In genomic region chr10:76731621-76732239, GRCm38 (mm10) we compare ENCODE assay signal across 9 mouse cellular contexts. TPM values are rescaled to one million over a fixed set of nuclear protein-coding genes. Genes with fewer than 3 reads are reported as not detected.
DNase-seq lines count a peak whose midpoint lies in the region; ATAC-seq and TF ChIP-seq lines count a peak whose summit lies in the region.
"Had no signal": no experiment of that assay in that cellular context is flagged by ENCODE, and none has a peak within 500 bp of the region (broad histone marks: within the 10 kb centered on the region; RNA-seq: fewer than 3 reads in every experiment).

No protein-coding gene starts in this region.

- peaks cover 32% of the 10 kb centered on the region for H3K4me1 ChIP-seq in midbrain, embryonic 10.5 days
- H3K4me1 ChIP-seq in midbrain, embryonic 14.5 days (ENCODE audit: control insufficient read depth, insufficient read depth, low read length) = peaks cover 7% of the 10 kb centered on the region
- H3K4me1 ChIP-seq in embryonic facial prominence, embryonic 14.5 days (ENCODE audit: control insufficient read depth, insufficient read depth, low read length) = peaks cover 52% of the 10 kb centered on the region
- H3K4me1 ChIP-seq in intestine, embryonic 14.5 days (replicated peaks; ENCODE audit: control insufficient read depth, insufficient read depth, low read length) = peaks cover 47% of the 10 kb centered on the region
- H3K4me1 ChIP-seq in cerebellum, adult 2 months (ENCODE audit: control insufficient read depth, insufficient read depth, low read length) = no peaks in the 10 kb centered on the region

- H3K36me3 ChIP-seq in midbrain, embryonic 10.5 days = no peaks in the 10 kb centered on the region
- no peaks in the 10 kb centered on the region for H3K36me3 ChIP-seq in midbrain, embryonic 14.5 days (ENCODE audit: control insufficient read depth, insufficient read depth, low read length)
- H3K36me3 ChIP-seq in embryonic facial prominence, embryonic 14.5 days (ENCODE audit: control insufficient read depth, insufficient read depth, low read length) = no peaks in the 10 kb centered on the region
- no peaks in the 10 kb centered on the region for H3K36me3 ChIP-seq in intestine, embryonic 14.5 days (ENCODE audit: control insufficient read depth, insufficient read depth, low read length)

- H3K27ac ChIP-seq in midbrain, embryonic 10.5 days (replicated peaks) = no peak overlapping the region
- no peak overlapping the region for H3K27ac ChIP-seq in midbrain, embryonic 14.5 days (replicated peaks; ENCODE audit: low read depth, low read length)
- peak overlapping the region; percentile 94 for H3K27ac ChIP-seq in embryonic facial prominence, embryonic 14.5 days (replicated peaks; ENCODE audit: low read depth, low read length)
- peak overlapping the region; percentile 90 for H3K27ac ChIP-seq in intestine, embryonic 14.5 days (ENCODE audit: low read depth)
- no peak overlapping the region for H3K27ac ChIP-seq in cerebellum, adult 2 months (ENCODE audit: insufficient read depth, low read length)
- H3K27ac ChIP-seq: macrophage had no signal

- no peak for TF ChIP-seq POLR2A in cerebellum, adult 2 months (IDR thresholded peaks at IDR 0.05; ENCODE audit: borderline replicate concordance, insufficient read depth, low read length)

- H3K9ac ChIP-seq in midbrain, embryonic 14.5 days (replicated peaks; ENCODE audit: low read length) = no peak overlapping the region
- H3K9ac ChIP-seq in embryonic facial prominence, embryonic 14.5 days (ENCODE audit: low read depth, low read length) = no peak overlapping the region
- H3K9ac ChIP-seq in intestine, embryonic 14.5 days (ENCODE audit: low read length) = no peak overlapping the region

- no peak for ATAC-seq in midbrain, embryonic 14.5 days (ENCODE audit: low FRiP score, low TSS enrichment)
- ATAC-seq in embryonic facial prominence, embryonic 14.5 days (ENCODE audit: low read depth) = no peak
- ATAC-seq in intestine, embryonic 14.5 days (replicated peaks; ENCODE audit: low FRiP score, low TSS enrichment, low read depth) = no peak

- no peak overlapping the region for H3K4me2 ChIP-seq in midbrain, embryonic 14.5 days (ENCODE audit: low read length)
- peak overlapping the region; percentile 5 for H3K4me2 ChIP-seq in embryonic facial prominence, embryonic 14.5 days (ENCODE audit: low read depth, low read length)
- H3K4me2 ChIP-seq in intestine, embryonic 14.5 days (ENCODE audit: low read length) = no peak overlapping the region

- DNase-seq in midbrain, embryonic 10.5 days (ENCODE audit: low spot score) = peak; percentile 10
- no peak for DNase-seq in midbrain, embryonic 14.5 days
- DNase-seq in embryonic facial prominence, embryonic 14.5 days (ENCODE audit: low spot score) = peak; percentile 51
- DNase-seq in intestine, embryonic 14.5 days (ENCODE audit: low spot score) = peak; percentile 50
- peak; percentile 57 for DNase-seq in skeletal muscle tissue, adult 2 months (ENCODE audit: low read depth, low spot score)
- DNase-seq in thymus, adult 18-20 months = no peak
- DNase-seq in right cerebral cortex, adult 2 months (ENCODE audit: low spot score in 2 of 2) = no peak
- DNase-seq in cerebellum, adult 2 months = no peak

- H3K27me3 ChIP-seq in midbrain, embryonic 10.5 days (ENCODE audit: low read depth, poor library complexity, severe bottlenecking) = peaks cover 12% of the 10 kb centered on the region; the same call in 1 of the 2 replicates
- H3K27me3 ChIP-seq in midbrain, embryonic 14.5 days (ENCODE audit: control insufficient read depth, insufficient read depth, low read length) = no peaks in the 10 kb centered on the region
- H3K27me3 ChIP-seq in embryonic facial prominence, embryonic 14.5 days (replicated peaks; ENCODE audit: control insufficient read depth, insufficient read depth, low read length) = no peaks in the 10 kb centered on the region
- no peaks in the 10 kb centered on the region for H3K27me3 ChIP-seq in intestine, embryonic 14.5 days (replicated peaks; ENCODE audit: control insufficient read depth, insufficient read depth, low read length)
- no peaks in the 10 kb centered on the region for H3K27me3 ChIP-seq in cerebellum, adult 2 months (ENCODE audit: control insufficient read depth, insufficient read depth, low read length)

- TF ChIP-seq CTCF in cerebellum, adult 2 months (IDR thresholded peaks at IDR 0.05; ENCODE audit: borderline replicate concordance, insufficient read depth, low read depth, low read length) = no peak

- whole genome bisulfite sequencing in midbrain, embryonic 10.5 days = 78% methylated on average over 20 of the region's 20 CpGs
- WGBS in midbrain, embryonic 14.5 days = 67% methylated on average over 20 of the region's 20 CpGs
- 42% methylated on average over 20 of the region's 20 CpGs for WGBS in embryonic facial prominence, embryonic 14.5 days
- 59% methylated on average over 20 of the region's 20 CpGs for WGBS in intestine, embryonic 14.5 days
- 36% methylated on average over 20 of the region's 20 CpGs for WGBS in cerebellum, adult 2 months

- no peaks in the 10 kb centered on the region for H3K9me3 ChIP-seq in midbrain, embryonic 10.5 days (replicated peaks)
- H3K9me3 ChIP-seq in midbrain, embryonic 14.5 days (ENCODE audit: control insufficient read depth, low read length) = no peaks in the 10 kb centered on the region
- no peaks in the 10 kb centered on the region for H3K9me3 ChIP-seq in embryonic facial prominence, embryonic 14.5 days (ENCODE audit: control insufficient read depth, low read length)
- H3K9me3 ChIP-seq in intestine, embryonic 14.5 days (ENCODE audit: control insufficient read depth, low read length) = no peaks in the 10 kb centered on the region

- H3K4me3 ChIP-seq in midbrain, embryonic 10.5 days = no peak overlapping the region
- no peak overlapping the region for H3K4me3 ChIP-seq in midbrain, embryonic 14.5 days (replicated peaks; ENCODE audit: low read depth, low read length)
- no peak overlapping the region for H3K4me3 ChIP-seq in embryonic facial prominence, embryonic 14.5 days (ENCODE audit: low read depth, low read length)
- H3K4me3 ChIP-seq in intestine, embryonic 14.5 days (ENCODE audit: low read depth, low read length) = no peak overlapping the region
- H3K4me3 ChIP-seq in cerebellum, adult 2 months (replicated peaks; ENCODE audit: insufficient read depth, low read depth, low read length) = no peak overlapping the region

RNA-seq across cellular contexts. Expression of gene Col6a1, which starts 5.8 kb away (rescaled TPM):
- 8.0 and 14.7 TPM in 2 replicates for polyA plus RNA-seq in midbrain, embryonic 10.5 days (2016; fragmentation: Nextera tagmentation; extraction: Ambion mirVana)
- 0.54 and 15.7 TPM in 2 replicates for polyA plus RNA-seq in midbrain, embryonic 14.5 days (2014; fragmentation: Nextera tagmentation; extraction: Ambion mirVana)
- 405 and 419 TPM in 2 replicates for polyA plus RNA-seq in embryonic facial prominence, embryonic 14.5 days (2014; fragmentation: Nextera tagmentation; extraction: Ambion mirVana)
- polyA plus RNA-seq in intestine, embryonic 14.5 days (2014; fragmentation: Nextera tagmentation; extraction: Ambion mirVana) = 309 and 317 TPM in 2 replicates
- polyA plus RNA-seq in cerebellum, adult 2 months (2012; rRNA removed) = 13.0 and 13.2 TPM in 2 replicates

Comparison
In these comparisons a context has a peak if more than half of its experiments do, and no peak if none do; other contexts are left out.
1. DNase-seq: peak in midbrain, embryonic 10.5 days (single experiment), embryonic facial prominence, embryonic 14.5 days (single experiment), intestine, embryonic 14.5 days (single experiment) and skeletal muscle tissue, adult 2 months (single experiment); none in midbrain, embryonic 14.5 days (single experiment), thymus, adult 18-20 months (0 of 2), right cerebral cortex, adult 2 months (0 of 2) and cerebellum, adult 2 months (0 of 2).
2. H3K27ac ChIP-seq: peak in embryonic facial prominence, embryonic 14.5 days (single experiment) and intestine, embryonic 14.5 days (single experiment); none in midbrain, embryonic 10.5 days (single experiment), midbrain, embryonic 14.5 days (single experiment) and cerebellum, adult 2 months (single experiment).
3. RNA of gene Col6a1, which starts 5.8 kb away (polyA plus RNA-seq): 405 to 419 TPM in embryonic facial prominence, embryonic 14.5 days and 309 to 317 TPM in intestine, embryonic 14.5 days; 0.54 to 15.7 TPM in midbrain, embryonic 14.5 days, 13.0 to 13.2 TPM in cerebellum, adult 2 months and 8.0 to 14.7 TPM in midbrain, embryonic 10.5 days; every median in the first group is over 10 times any median in the second.